Mouse (Mus musculus) forebrain, embryonic 10.5 days (tissue): ENCODE data around the gene Copg1. TPM values are rescaled to one million over a fixed set of nuclear protein-coding genes. Genes with fewer than 3 reads are reported as not detected.
A peak's percentile ranks its signal among the peaks of the same experiment; 100 is the strongest.
"Not testable (repeated sequence)": the region's sequence is repeated elsewhere in the genome, so short reads cannot be mapped to it uniquely, and the experiment has no call there.

Experiments
- DNase-seq: peaks from one replicate; pipeline ENCODE4 v3.0.0-alpha.2; 2017; ENCODE audit warnings: low spot score; ENCODE audit errors: extremely low spot score
- H3K27ac ChIP-seq: fragments of 300-500 bp; sonication (generic); 2 replicates; pipeline ENCODE4 v1.5.1; 2016; ENCODE audit warnings: mild to moderate bottlenecking
- H3K27me3 ChIP-seq: fragments of 300-500 bp; sonication (generic); 2 replicates; pipeline ENCODE4 v1.6.1; 2016; ENCODE audit warnings: mild to moderate bottlenecking; ENCODE audit not compliant: poor library complexity, severe bottlenecking
- H3K36me3 ChIP-seq: fragments of 300-500 bp; sonication (generic); replicated peaks from 2 replicates; pipeline ENCODE4 v1.6.1; 2016; ENCODE audit warnings: mild to moderate bottlenecking, moderate library complexity
- H3K4me1 ChIP-seq: fragments of 300-500 bp; sonication (generic); 2 replicates; pipeline ENCODE4 v1.6.1; 2016
- H3K4me3 ChIP-seq: fragments of 300-500 bp; sonication (generic); 2 replicates; pipeline ENCODE4 v1.5.1; 2016; ENCODE audit warnings: mild to moderate bottlenecking, moderate library complexity
- H3K9me3 ChIP-seq: fragments of 300-500 bp; sonication (generic); 2 replicates; pipeline ENCODE4 v1.6.1; 2016; ENCODE audit warnings: mild to moderate bottlenecking, moderate library complexity
- WGBS: fragments of 180-500 bp; shearing (Covaris S2); methylation state at CpG from one replicate; pipeline ENCODE4 v1.1.7; 2016; 5-methylcytosine and 5-hydroxymethylcytosine counted together
- polyA plus RNA-seq: library from polyadenylated mRNA; unstranded; fragments of >200 nt; fragmentation: Nextera tagmentation; extraction: Ambion mirVana; gene quantifications from 2 replicates; pipeline ENCODE4 v1.2.1, GENCODE M21; 2016

Gene Copg1
- polyA plus RNA-seq, 1 experiment from 2014 or later: 152 TPM

- H3K27me3 ChIP-seq: no peaks in the 10 kb centered on the region
- peaks cover 3% of the 10 kb centered on the region; the same call in 1 of the 2 replicates for H3K9me3 ChIP-seq
- peaks cover 9% of the 10 kb centered on the region for H3K4me1 ChIP-seq
- H3K4me3 ChIP-seq: no peak overlapping the region
- no peak for DNase-seq
- peaks cover 67% of the 10 kb centered on the region for H3K36me3 ChIP-seq
- no peak overlapping the region for H3K27ac ChIP-seq
- WGBS: 93% methylated on average over 5 of the region's 5 CpGs
Measured at GRCm38 (mm10) chr6:87935037-87935436, 47.4 kb downstream of the Copg1 start.

- H3K27ac ChIP-seq: peak overlapping the region; percentile 59
- peaks cover 46% of the 10 kb centered on the region for H3K36me3 ChIP-seq
- no peak overlapping the region for H3K4me3 ChIP-seq
- DNase-seq: peak; percentile 69
- H3K27me3 ChIP-seq: no peaks in the 10 kb centered on the region
- WGBS: 45% methylated on average over 19 of the region's 19 CpGs
- H3K9me3 ChIP-seq: no peaks in the 10 kb centered on the region
- peaks cover 9% of the 10 kb centered on the region for H3K4me1 ChIP-seq
Measured at GRCm38 (mm10) chr6:87937178-87937788, 49.7 kb downstream of the Copg1 start.

GRCm38 (mm10) chr6:87938941-87939340, 51.3 kb downstream of the Copg1 start:
- Histone ChIP-seq H3K4me3 (no peak overlapping the region), H3K27me3 (no peaks in the 10 kb centered on the region), H3K36me3 (peaks cover 30% of the 10 kb centered on the region), H3K9me3 (no peaks in the 10 kb centered on the region), H3K4me1 (peaks cover 9% of the 10 kb centered on the region), H3K27ac (no peak overlapping the region)
- no peak for DNase-seq
- 86% methylated on average over 3 of the region's 3 CpGs for WGBS

GRCm38 (mm10) chr6:87942179-87942578, 54.6 kb downstream of the Copg1 start:
- Histone ChIP-seq H3K9me3 (peaks cover 4% of the 10 kb centered on the region; the same call in 1 of the 2 replicates), H3K27me3 (no peaks in the 10 kb centered on the region), H3K36me3 (no peaks in the 10 kb centered on the region; the same call in 1 of the 2 replicates), H3K4me3 (no peak overlapping the region), H3K4me1 (peaks cover 8% of the 10 kb centered on the region), H3K27ac (no peak overlapping the region)
- DNase-seq: no peak
- 81% methylated on average over 7 of the region's 7 CpGs for WGBS

GRCm38 (mm10) chr6:87962457-87962856, 74.8 kb downstream of the Copg1 start:
- WGBS: 76% methylated on average over 4 of the region's 4 CpGs
- not testable (repeated sequence) for H3K36me3 ChIP-seq, DNase-seq, H3K4me3 ChIP-seq, H3K27me3 ChIP-seq, H3K4me1 ChIP-seq, H3K27ac ChIP-seq
- H3K9me3 ChIP-seq: peaks cover 16% of the 10 kb centered on the region

Other genes starting within 250 kb of the Copg1 start
- gene Aplf, start 215.6 kb upstream of the Copg1 start, polyA plus RNA-seq: 12.9 and 13.0 TPM in 2 replicates
- 0.84 TPM in 2 replicates for gene Efcc1, start 156.9 kb upstream of the Copg1 start, polyA plus RNA-seq
- 2.5 and 3.2 TPM in 2 replicates for gene Gp9, start 109.7 kb upstream of the Copg1 start, polyA plus RNA-seq
- 4.6 and 6.6 TPM in 2 replicates for gene Rab43, start 75.7 kb upstream of the Copg1 start, polyA plus RNA-seq
- gene Gm45140, start 52.0 kb upstream of the Copg1 start, polyA plus RNA-seq: 2.1 TPM in 2 replicates
- gene Isy1, start 49.0 kb upstream of the Copg1 start, polyA plus RNA-seq: 76.4 and 78.6 TPM in 2 replicates
- 1,473 and 1,500 TPM in 2 replicates for gene Cnbp, start 36.7 kb upstream of the Copg1 start, polyA plus RNA-seq
- gene Hmces, start 26.1 kb downstream of the Copg1 start, polyA plus RNA-seq: 61.5 and 65.3 TPM in 2 replicates
- gene H1fx, start 93.8 kb downstream of the Copg1 start, polyA plus RNA-seq: 20.1 and 20.3 TPM in 2 replicates
- 202 and 205 TPM in 2 replicates for gene Rab7, start 157.5 kb downstream of the Copg1 start, polyA plus RNA-seq
- gene Rpn1, start 196.7 kb downstream of the Copg1 start, polyA plus RNA-seq: 301 and 303 TPM in 2 replicates